Mouse (Mus musculus): ENCODE measurements around the gene Kif26b. TPM values are rescaled to one million over a fixed set of nuclear protein-coding genes. Genes with fewer than 3 reads are reported as not detected.

Gene Kif26b
- polyA plus RNA-seq, 1 experiment from 2014 or later = 0.44 TPM

DNA sequence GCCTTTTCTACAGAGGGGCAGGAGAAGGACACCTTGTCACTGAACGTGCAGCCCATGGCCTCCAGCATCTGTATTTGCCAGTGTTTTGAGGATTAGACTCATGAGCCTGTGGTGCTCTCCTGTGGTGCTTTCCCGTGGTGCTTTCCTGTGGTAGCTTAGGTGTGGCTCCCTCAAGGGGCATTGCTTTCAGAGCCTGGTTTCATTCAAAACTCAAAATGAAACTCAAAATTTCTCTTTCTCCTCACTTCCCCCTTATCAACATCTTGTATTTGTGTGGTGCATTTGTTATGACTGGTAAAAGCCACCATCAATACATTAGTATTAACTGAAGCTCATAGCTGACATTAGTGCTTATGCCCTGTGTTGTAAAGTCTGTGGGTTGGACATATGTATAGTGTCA is 112.9 kb downstream of the Kif26b start:
- no peak for TF ChIP-seq CTCF (IDR thresholded peaks at IDR 0.05)
- TF ChIP-seq EP300 (IDR thresholded peaks at IDR 0.05) = no peak
- 60% methylated on average over 2 of the region's 2 CpGs for WGBS

GRCm38 (mm10) chr1:178644954-178645353 is 116.0 kb downstream of the Kif26b start:
- Histone ChIP-seq H3K4me1 (ENCODE audit: insufficient read depth, low read depth, low read length) (no peaks in the 10 kb centered on the region), H3K27ac (ENCODE audit: low read length) (no peak overlapping the region), H3K9ac (replicated peaks; ENCODE audit: low read depth) (no peak overlapping the region), H3K4me2 (replicated peaks; ENCODE audit: low read depth, low read length) (no peak overlapping the region), H3K36me3 (ENCODE audit: insufficient read depth, low read length) (no peaks in the 10 kb centered on the region), H3K4me3 (ENCODE audit: low read depth, low read length) (no peak overlapping the region), H3K27me3 (replicated peaks; ENCODE audit: insufficient read depth, low read length) (no peaks in the 10 kb centered on the region), H3K9me3 (ENCODE audit: low read length) (no peaks in the 10 kb centered on the region)
- ATAC-seq (no peak), DNase-seq (ENCODE audit: low spot score) (no peak)
- TF ChIP-seq CTCF (IDR thresholded peaks at IDR 0.05) = no peak
- no peak for TF ChIP-seq EP300 (IDR thresholded peaks at IDR 0.05)
- 43% methylated on average over 4 of the region's 4 CpGs for WGBS

More for the DNA sequence above, 112.9 kb downstream of the Kif26b start:
- Histone ChIP-seq H3K9me3 (ENCODE audit: low read length) (no peaks in the 10 kb centered on the region), H3K9ac (replicated peaks; ENCODE audit: low read depth) (no peak overlapping the region), H3K27me3 (replicated peaks; ENCODE audit: insufficient read depth, low read length) (no peaks in the 10 kb centered on the region), H3K4me1 (ENCODE audit: insufficient read depth, low read depth, low read length) (no peaks in the 10 kb centered on the region), H3K4me3 (ENCODE audit: low read depth, low read length) (no peak overlapping the region), H3K4me2 (replicated peaks; ENCODE audit: low read depth, low read length) (no peak overlapping the region), H3K27ac (ENCODE audit: low read length) (no peak overlapping the region), H3K36me3 (ENCODE audit: insufficient read depth, low read length) (no peaks in the 10 kb centered on the region)
- DNase-seq (ENCODE audit: low spot score) = no peak
- ATAC-seq = no peak

- Histone ChIP-seq H3K27me3 (replicated peaks; ENCODE audit: insufficient read depth, low read length) (no peaks in the 10 kb centered on the region), H3K36me3 (ENCODE audit: insufficient read depth, low read length) (no peaks in the 10 kb centered on the region), H3K9me3 (ENCODE audit: low read length) (no peaks in the 10 kb centered on the region), H3K4me2 (replicated peaks; ENCODE audit: low read depth, low read length) (no peak overlapping the region), H3K4me3 (ENCODE audit: low read depth, low read length) (no peak overlapping the region), H3K4me1 (ENCODE audit: insufficient read depth, low read depth, low read length) (no peaks in the 10 kb centered on the region), H3K27ac (ENCODE audit: low read length) (no peak overlapping the region), H3K9ac (replicated peaks; ENCODE audit: low read depth) (no peak overlapping the region)
- DNase-seq (ENCODE audit: low spot score) = no peak
- TF ChIP-seq CTCF (IDR thresholded peaks at IDR 0.05) = no peak
- no peak for TF ChIP-seq EP300 (IDR thresholded peaks at IDR 0.05)
- 71% methylated on average over 4 of the region's 4 CpGs for WGBS
- ATAC-seq = no peak
Observed at GRCm38 (mm10) chr1:178646589-178646988, 117.7 kb downstream of the Kif26b start.

DNA sequence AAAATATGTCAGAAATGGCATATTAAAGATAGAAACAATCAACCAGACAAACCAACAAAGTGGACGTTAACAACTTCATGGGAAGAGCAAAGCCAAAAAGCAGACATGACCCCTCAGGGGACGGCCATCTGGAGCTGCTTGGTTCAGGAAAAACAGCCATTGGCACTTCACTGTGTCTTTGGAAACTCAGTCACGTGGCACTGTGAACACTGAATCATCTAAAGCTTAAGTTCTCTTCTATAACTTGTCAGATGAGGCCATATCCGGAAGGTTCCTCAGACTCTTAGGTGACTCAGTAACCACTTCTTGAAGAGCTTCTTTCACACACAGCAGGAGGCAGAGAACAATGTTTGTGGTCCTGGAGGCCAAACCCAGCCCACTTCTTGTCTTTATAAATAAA is 126.6 kb downstream of the Kif26b start:
- 75% methylated on average over 4 of the region's 4 CpGs for WGBS
- Histone ChIP-seq H3K4me3 (ENCODE audit: low read depth, low read length) (no peak overlapping the region), H3K9me3 (ENCODE audit: low read length) (no peaks in the 10 kb centered on the region), H3K27me3 (replicated peaks; ENCODE audit: insufficient read depth, low read length) (no peaks in the 10 kb centered on the region), H3K36me3 (ENCODE audit: insufficient read depth, low read length) (no peaks in the 10 kb centered on the region), H3K4me2 (replicated peaks; ENCODE audit: low read depth, low read length) (no peak overlapping the region), H3K4me1 (ENCODE audit: insufficient read depth, low read depth, low read length) (no peaks in the 10 kb centered on the region), H3K9ac (replicated peaks; ENCODE audit: low read depth) (no peak overlapping the region), H3K27ac (ENCODE audit: low read length) (no peak overlapping the region)
- ATAC-seq = no peak
- TF ChIP-seq CTCF (IDR thresholded peaks at IDR 0.05) = no peak
- no peak for TF ChIP-seq EP300 (IDR thresholded peaks at IDR 0.05)
- no peak for DNase-seq (ENCODE audit: low spot score)

DNA sequence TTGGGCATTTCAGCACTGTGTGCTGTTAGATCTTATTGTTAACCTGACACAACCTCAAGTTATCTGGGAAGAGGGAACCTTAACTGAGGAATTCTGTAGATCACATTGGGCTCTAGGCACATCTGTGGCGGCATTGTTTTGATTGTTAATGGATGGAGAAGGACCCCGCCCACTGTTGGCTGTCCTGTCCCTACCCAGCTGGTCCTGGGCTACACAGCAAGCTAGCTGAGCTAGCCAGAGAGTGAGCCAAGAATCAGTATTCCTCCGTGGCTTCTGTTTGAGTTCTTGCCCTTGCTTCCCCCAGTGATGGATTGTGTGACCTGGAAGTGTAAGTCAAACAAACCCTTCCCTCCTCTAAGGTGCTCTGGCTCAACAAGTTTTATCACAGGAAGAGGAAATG is 132.1 kb downstream of the Kif26b start:
- WGBS = 21% methylated on average over 3 of the region's 3 CpGs
- Histone ChIP-seq H3K9ac (replicated peaks; ENCODE audit: low read depth) (no peak overlapping the region), H3K4me3 (ENCODE audit: low read depth, low read length) (no peak overlapping the region), H3K9me3 (ENCODE audit: low read length) (no peaks in the 10 kb centered on the region), H3K4me2 (replicated peaks; ENCODE audit: low read depth, low read length) (no peak overlapping the region), H3K27me3 (replicated peaks; ENCODE audit: insufficient read depth, low read length) (no peaks in the 10 kb centered on the region), H3K36me3 (ENCODE audit: insufficient read depth, low read length) (no peaks in the 10 kb centered on the region), H3K27ac (ENCODE audit: low read length) (no peak overlapping the region), H3K4me1 (ENCODE audit: insufficient read depth, low read depth, low read length) (no peaks in the 10 kb centered on the region)
- no peak for DNase-seq (ENCODE audit: low spot score)
- no peak for ATAC-seq
- TF ChIP-seq EP300 (IDR thresholded peaks at IDR 0.05) (no peak), CTCF (IDR thresholded peaks at IDR 0.05) (no peak)

GRCm38 (mm10) chr1:178661556-178661955 is 132.6 kb downstream of the Kif26b start:
- H3K4me3 ChIP-seq (ENCODE audit: low read depth, low read length) = no peak overlapping the region
- no peaks in the 10 kb centered on the region for H3K36me3 ChIP-seq (ENCODE audit: insufficient read depth, low read length)
- no peak overlapping the region for H3K9ac ChIP-seq (replicated peaks; ENCODE audit: low read depth)
- no peak for TF ChIP-seq EP300 (IDR thresholded peaks at IDR 0.05)
- TF ChIP-seq CTCF (IDR thresholded peaks at IDR 0.05) = no peak
- no peaks in the 10 kb centered on the region for H3K9me3 ChIP-seq (ENCODE audit: low read length)
- H3K27me3 ChIP-seq (replicated peaks; ENCODE audit: insufficient read depth, low read length) = no peaks in the 10 kb centered on the region
- WGBS = 11% methylated on average over 5 of the region's 5 CpGs
- DNase-seq (ENCODE audit: low spot score) (no peak), ATAC-seq (no peak)
- H3K4me2 ChIP-seq (replicated peaks; ENCODE audit: low read depth, low read length) = no peak overlapping the region
- no peak overlapping the region for H3K27ac ChIP-seq (ENCODE audit: low read length)
- no peaks in the 10 kb centered on the region for H3K4me1 ChIP-seq (ENCODE audit: insufficient read depth, low read depth, low read length)

GRCm38 (mm10) chr1:178663539-178663938 is 134.6 kb downstream of the Kif26b start:
- WGBS = 49% methylated on average over 1 of the region's 1 CpGs

More at GRCm38 (mm10) chr1:178663539-178663938, 134.6 kb downstream of the Kif26b start:
- Histone ChIP-seq H3K4me3 (ENCODE audit: low read depth, low read length) (no peak overlapping the region), H3K27ac (ENCODE audit: low read length) (no peak overlapping the region), H3K9ac (replicated peaks; ENCODE audit: low read depth) (no peak overlapping the region), H3K4me2 (replicated peaks; ENCODE audit: low read depth, low read length) (no peak overlapping the region), H3K27me3 (replicated peaks; ENCODE audit: insufficient read depth, low read length) (no peaks in the 10 kb centered on the region), H3K36me3 (ENCODE audit: insufficient read depth, low read length) (no peaks in the 10 kb centered on the region), H3K9me3 (ENCODE audit: low read length) (no peaks in the 10 kb centered on the region), H3K4me1 (ENCODE audit: insufficient read depth, low read depth, low read length) (no peaks in the 10 kb centered on the region)
- no peak for ATAC-seq
- TF ChIP-seq CTCF (IDR thresholded peaks at IDR 0.05) (no peak), EP300 (IDR thresholded peaks at IDR 0.05) (no peak)
- DNase-seq (ENCODE audit: low spot score) = no peak
